Mouse (Mus musculus): ENCODE measurements at regions not wholly inside any gene's neighbourhood (a gene's known extent, or its start where the extent isn't known, plus 50 kb on each side); places are given as distances from the start of the nearest gene placed in this dataset.

GRCm38 (mm10) chrX:11883738-11884716 lies 276.1 kb downstream of the Bcor start:
- Histone ChIP-seq H3K9me3 (replicated peaks) (no peaks in the 10 kb centered on the region), H3K27me3 (ENCODE audit: low read depth, poor library complexity, severe bottlenecking) (peaks cover 92% of the 10 kb centered on the region), H3K4me3 (no peak overlapping the region), H3K36me3 (no peaks in the 10 kb centered on the region), H3K4me1 (peaks cover 11% of the 10 kb centered on the region), H3K27ac (no peak overlapping the region)
- no peak for DNase-seq (ENCODE audit: low spot score)
- 61% methylated on average over 10 of the region's 10 CpGs for WGBS

DNA sequence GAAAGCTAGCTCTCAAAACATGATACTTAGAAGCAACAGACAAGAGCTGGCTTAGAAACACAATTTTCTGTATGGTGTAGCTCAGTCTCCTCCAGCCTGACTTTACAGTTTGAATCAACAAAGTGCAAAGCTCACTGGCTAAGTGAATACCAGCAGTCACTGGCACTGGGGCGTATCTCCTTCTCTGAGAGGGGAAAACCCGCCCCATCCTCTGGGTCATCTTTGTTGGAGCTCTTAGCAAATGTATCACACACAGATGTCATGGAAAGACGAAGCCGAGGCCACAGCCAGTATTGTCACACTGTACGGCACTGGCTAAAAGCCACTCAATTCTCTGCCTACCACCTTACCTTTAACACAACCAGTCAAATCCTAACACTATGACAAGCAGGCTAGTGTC lies 267.8 kb downstream of the Bcor start:
- Histone ChIP-seq H3K36me3 (no peaks in the 10 kb centered on the region), H3K4me1 (peaks cover 28% of the 10 kb centered on the region), H3K27ac (no peak overlapping the region), H3K9me3 (replicated peaks) (no peaks in the 10 kb centered on the region), H3K4me3 (no peak overlapping the region), H3K27me3 (ENCODE audit: low read depth, poor library complexity, severe bottlenecking) (peaks cover 99% of the 10 kb centered on the region)
- DNase-seq (ENCODE audit: low spot score): no peak
- WGBS: 93% methylated on average over 5 of the region's 5 CpGs

DNA sequence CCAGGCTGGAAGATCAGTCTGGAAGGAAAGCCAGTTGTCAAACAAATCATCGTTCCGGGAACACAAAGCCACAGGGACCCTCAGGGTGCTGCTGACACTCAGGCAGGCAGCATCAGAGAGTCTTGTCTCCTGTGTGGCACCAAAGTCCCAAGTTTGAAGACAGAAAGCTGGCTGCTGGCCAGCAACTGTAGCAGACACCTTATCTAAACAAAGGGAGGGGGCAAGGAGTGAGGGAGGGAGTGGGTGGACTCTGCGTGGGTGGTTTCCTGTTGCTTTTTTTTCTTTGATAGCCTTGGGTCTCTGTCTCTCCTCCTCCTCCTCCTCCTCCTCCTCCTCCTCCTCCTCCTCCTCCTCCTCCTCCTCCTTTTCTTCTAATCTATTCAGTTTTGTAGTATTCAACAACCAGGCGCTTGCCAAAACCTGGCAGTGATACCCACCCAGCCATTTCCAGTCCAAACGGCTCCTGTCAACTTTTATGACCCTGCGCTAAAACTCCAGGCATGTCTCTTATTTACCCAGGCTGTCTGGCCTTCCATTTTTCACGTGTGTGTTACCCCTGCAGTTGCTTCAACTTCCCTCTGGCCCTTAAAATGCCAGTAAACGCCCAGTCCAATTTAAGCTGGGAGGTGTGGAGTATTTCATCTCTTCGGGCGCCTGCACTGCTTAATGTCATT lies 266.4 kb downstream of the Bcor start:
- WGBS: 27% methylated on average over 9 of the region's 10 CpGs
- DNase-seq (ENCODE audit: low spot score): no peak
- Histone ChIP-seq H3K4me3 (no peak overlapping the region), H3K27me3 (ENCODE audit: low read depth, poor library complexity, severe bottlenecking) (peaks cover 99% of the 10 kb centered on the region), H3K4me1 (peaks cover 28% of the 10 kb centered on the region), H3K9me3 (replicated peaks) (no peaks in the 10 kb centered on the region), H3K27ac (peak overlapping the region; percentile 59; the same call in 1 of the 2 replicates), H3K36me3 (no peaks in the 10 kb centered on the region)

DNA sequence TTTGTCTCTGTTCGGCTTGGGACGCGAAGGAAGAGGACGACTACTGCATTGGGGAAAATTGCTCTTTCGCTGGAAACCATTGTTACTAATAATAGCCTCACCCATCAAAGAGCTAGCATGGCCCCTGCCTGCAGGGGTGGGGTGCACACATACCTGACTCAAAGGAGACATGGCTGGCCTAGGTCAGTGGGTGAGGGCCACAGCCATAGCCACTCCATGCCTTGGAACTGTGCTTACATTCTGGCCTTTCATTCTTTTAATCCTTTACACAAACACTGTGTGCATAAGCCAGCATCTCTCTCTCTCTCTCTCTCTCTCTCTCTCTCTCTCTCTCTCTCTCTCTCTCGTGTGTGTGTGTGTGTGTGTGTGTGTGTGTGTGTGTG lies 265.9 kb downstream of the Bcor start:
- 44% methylated on average over 5 of the region's 6 CpGs for WGBS
- peaks cover 99% of the 10 kb centered on the region for H3K27me3 ChIP-seq (ENCODE audit: low read depth, poor library complexity, severe bottlenecking)
- H3K4me3 ChIP-seq: no peak overlapping the region
- no peaks in the 10 kb centered on the region for H3K36me3 ChIP-seq
- H3K27ac ChIP-seq: no peak overlapping the region
- DNase-seq (ENCODE audit: low spot score): no peak
- H3K9me3 ChIP-seq (replicated peaks): no peaks in the 10 kb centered on the region
- peaks cover 28% of the 10 kb centered on the region for H3K4me1 ChIP-seq

DNA sequence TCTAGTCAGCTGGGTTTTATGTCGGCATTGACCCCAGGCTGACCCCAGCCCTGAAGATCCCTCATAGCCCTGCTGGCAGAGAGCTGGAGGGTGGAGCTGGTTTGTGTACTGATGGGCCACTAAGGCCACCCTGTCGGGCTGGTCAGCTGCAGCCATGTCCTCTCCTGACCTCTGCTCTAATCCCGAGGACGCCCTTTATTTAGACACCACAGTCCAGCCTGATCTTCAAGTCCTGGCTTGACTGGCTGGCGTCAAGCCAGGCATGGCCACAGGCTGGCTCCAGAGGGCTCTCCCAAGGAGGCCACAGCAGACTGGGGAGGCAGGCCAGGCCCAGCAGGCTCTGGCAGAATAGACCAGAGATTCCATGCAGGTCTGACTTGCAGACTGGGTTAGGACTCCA lies 264.8 kb downstream of the Bcor start:
- no peak overlapping the region for H3K27ac ChIP-seq
- H3K4me1 ChIP-seq: peaks cover 33% of the 10 kb centered on the region
- H3K36me3 ChIP-seq: no peaks in the 10 kb centered on the region
- 23% methylated on average over 5 of the region's 5 CpGs for WGBS
- no peaks in the 10 kb centered on the region for H3K9me3 ChIP-seq (replicated peaks)
- H3K27me3 ChIP-seq (ENCODE audit: low read depth, poor library complexity, severe bottlenecking): peaks cover 99% of the 10 kb centered on the region
- DNase-seq (ENCODE audit: low spot score): no peak
- H3K4me3 ChIP-seq: no peak overlapping the region

DNA sequence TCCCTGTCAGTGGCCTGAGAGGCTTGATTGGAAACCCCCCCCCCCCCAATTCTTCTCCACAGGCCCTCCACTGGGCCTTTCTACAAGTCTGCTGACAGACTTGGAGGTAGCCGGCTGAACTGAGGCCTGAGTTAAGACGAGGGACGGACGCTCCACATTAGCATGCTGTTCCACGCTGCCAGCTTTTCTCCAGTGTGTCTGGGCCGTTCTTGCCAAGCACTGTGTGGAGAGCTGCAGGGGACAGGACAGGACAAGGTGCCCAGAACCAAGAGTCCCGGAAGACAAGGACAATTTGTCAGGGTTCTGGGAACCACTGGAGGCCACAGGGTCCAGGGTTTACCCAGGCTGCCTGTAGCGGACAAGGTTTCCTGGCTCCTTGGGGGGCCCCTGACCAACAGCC lies 261.9 kb downstream of the Bcor start:
- Histone ChIP-seq H3K4me1 (peaks cover 29% of the 10 kb centered on the region), H3K4me3 (no peak overlapping the region), H3K36me3 (no peaks in the 10 kb centered on the region), H3K27me3 (ENCODE audit: low read depth, poor library complexity, severe bottlenecking) (peaks cover 98% of the 10 kb centered on the region), H3K9me3 (replicated peaks) (no peaks in the 10 kb centered on the region), H3K27ac (no peak overlapping the region)
- WGBS: 81% methylated on average over 8 of the region's 8 CpGs
- DNase-seq (ENCODE audit: low spot score): no peak

DNA sequence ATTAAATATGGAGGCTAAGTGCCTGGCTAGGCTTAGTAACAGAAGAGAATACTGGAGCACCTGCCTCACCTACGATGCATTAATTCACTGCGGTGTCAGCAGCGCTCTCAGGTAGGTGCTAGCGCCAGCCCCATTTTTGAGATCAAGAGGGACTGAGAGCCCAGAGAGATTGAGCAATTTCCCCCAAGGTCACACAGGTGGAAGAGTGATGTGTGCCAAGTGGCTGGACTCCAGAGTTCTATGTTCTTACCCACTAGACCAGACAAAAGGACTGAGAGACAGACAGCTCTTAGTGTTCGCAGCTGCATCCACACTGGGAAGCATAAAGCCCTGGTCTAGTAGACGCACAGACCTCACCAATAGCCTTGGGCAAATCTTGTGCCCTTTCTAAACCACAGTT lies 261.1 kb downstream of the Bcor start:
- Histone ChIP-seq H3K4me3 (no peak overlapping the region), H3K27me3 (ENCODE audit: low read depth, poor library complexity, severe bottlenecking) (peaks cover 98% of the 10 kb centered on the region), H3K36me3 (no peaks in the 10 kb centered on the region), H3K4me1 (peaks cover 21% of the 10 kb centered on the region), H3K9me3 (replicated peaks) (no peaks in the 10 kb centered on the region), H3K27ac (no peak overlapping the region)
- DNase-seq (ENCODE audit: low spot score): no peak
- WGBS: 91% methylated on average over 6 of the region's 6 CpGs

DNA sequence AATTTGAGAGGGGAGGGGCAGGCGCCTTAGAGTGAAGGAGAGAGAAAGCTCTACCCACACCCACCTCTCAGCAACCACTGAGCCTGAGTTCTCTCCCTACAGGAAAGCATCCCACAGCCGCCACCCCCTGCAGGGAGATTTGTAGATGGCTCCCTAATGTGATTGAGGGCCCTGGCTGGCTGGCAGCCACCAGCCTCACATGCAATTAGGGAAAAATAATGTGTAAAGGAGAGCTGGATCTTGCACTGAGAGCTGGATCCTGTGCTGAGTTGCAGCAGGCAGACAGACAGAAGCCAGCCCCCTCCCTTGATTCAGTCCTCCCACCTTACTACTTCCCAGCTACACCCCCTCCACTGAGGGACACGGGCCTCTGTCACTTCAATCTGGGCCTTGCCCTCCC lies 260.2 kb downstream of the Bcor start:
- no peak for DNase-seq (ENCODE audit: low spot score)
- no peaks in the 10 kb centered on the region for H3K9me3 ChIP-seq (replicated peaks)
- no peaks in the 10 kb centered on the region for H3K36me3 ChIP-seq
- peaks cover 12% of the 10 kb centered on the region for H3K4me1 ChIP-seq
- peaks cover 99% of the 10 kb centered on the region for H3K27me3 ChIP-seq (ENCODE audit: low read depth, poor library complexity, severe bottlenecking)
- 47% methylated on average over 3 of the region's 3 CpGs for WGBS
- H3K4me3 ChIP-seq: no peak overlapping the region
- H3K27ac ChIP-seq: no peak overlapping the region

DNA sequence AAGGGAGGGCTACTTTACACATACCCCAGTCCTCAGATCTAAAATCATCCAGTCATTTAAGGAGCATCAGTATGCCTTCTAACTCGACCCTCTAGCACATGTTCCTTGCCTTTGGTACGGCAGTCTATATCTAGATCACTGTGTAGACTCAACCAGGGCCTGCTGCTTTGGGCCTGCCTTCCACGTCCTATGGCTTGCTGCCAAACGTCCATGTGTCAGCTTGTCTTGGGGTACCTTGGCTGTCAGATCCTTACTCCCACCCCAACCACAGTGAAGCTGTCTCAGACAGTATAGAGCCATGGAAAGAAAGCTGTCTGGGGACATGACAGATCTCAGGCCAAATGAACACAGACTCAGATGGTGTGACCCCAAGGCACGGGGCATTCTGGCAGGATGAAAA lies 258.4 kb downstream of the Bcor start:
- WGBS: 78% methylated on average over 5 of the region's 5 CpGs
- Histone ChIP-seq H3K4me3 (no peak overlapping the region), H3K36me3 (no peaks in the 10 kb centered on the region), H3K27me3 (ENCODE audit: low read depth, poor library complexity, severe bottlenecking) (peaks cover 99% of the 10 kb centered on the region), H3K27ac (no peak overlapping the region), H3K4me1 (peaks cover 5% of the 10 kb centered on the region; the same call in 1 of the 2 replicates), H3K9me3 (replicated peaks) (no peaks in the 10 kb centered on the region)
- DNase-seq (ENCODE audit: low spot score): no peak

DNA sequence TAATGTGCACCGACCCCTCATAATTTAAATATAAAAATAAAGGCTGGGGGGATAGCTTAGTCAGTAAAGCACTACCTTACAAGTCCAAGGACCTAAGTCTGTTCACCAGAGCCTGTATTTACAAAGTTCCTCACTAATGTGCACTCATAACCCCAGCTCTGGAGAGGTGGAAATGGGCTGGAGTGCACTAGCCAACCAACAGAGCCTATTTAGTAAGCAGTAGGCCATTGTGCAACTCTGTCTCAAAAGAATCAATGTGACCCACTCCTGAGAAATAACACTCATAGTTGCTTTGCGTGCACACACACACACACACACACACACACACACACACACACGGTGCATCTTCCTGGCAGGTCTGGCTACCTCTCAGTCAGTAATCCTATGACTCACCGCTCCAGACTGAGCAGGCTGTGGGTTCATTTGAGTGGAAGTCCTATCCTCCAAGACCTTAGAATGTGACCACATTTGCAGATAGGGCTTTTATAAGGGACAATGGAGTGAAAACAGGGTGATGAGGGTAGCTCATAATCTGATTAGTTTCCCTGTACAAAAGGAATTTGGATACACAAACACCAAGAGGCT lies 256.9 kb downstream of the Bcor start:
- Histone ChIP-seq H3K27ac (no peak overlapping the region), H3K4me1 (peaks cover 5% of the 10 kb centered on the region; the same call in 1 of the 2 replicates), H3K4me3 (no peak overlapping the region), H3K27me3 (ENCODE audit: low read depth, poor library complexity, severe bottlenecking) (peaks cover 99% of the 10 kb centered on the region), H3K9me3 (replicated peaks) (no peaks in the 10 kb centered on the region), H3K36me3 (no peaks in the 10 kb centered on the region)
- no peak for DNase-seq (ENCODE audit: low spot score)
- 98% methylated on average over 4 of the region's 4 CpGs for WGBS

DNA sequence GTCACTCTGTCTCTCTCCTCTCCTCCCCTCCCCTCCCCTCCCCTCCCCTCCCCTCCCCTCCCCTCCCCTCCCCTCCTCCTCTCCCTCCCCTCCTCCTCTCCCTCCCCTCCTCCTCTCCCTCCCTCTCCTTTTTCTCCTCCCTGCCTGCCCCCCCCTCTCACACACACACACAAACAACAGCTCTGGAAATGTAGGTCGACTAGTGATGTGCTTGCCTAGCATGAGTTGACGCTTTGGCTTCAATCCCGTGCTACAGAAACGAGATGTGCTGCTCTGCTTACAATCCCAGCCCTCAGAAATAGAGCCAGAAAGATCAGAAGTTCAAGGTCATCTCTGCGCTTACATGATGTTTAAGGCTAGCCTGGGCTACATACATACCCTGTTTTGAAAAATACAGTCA lies 254.9 kb downstream of the Bcor start:
- Histone ChIP-seq H3K9me3 (replicated peaks) (no peaks in the 10 kb centered on the region), H3K27ac (no peak overlapping the region), H3K36me3 (no peaks in the 10 kb centered on the region), H3K4me1 (no peaks in the 10 kb centered on the region), H3K27me3 (ENCODE audit: low read depth, poor library complexity, severe bottlenecking) (peaks cover 99% of the 10 kb centered on the region), H3K4me3 (no peak overlapping the region)
- no peak for DNase-seq (ENCODE audit: low spot score)
- WGBS: 84% methylated on average over 5 of the region's 5 CpGs

DNA sequence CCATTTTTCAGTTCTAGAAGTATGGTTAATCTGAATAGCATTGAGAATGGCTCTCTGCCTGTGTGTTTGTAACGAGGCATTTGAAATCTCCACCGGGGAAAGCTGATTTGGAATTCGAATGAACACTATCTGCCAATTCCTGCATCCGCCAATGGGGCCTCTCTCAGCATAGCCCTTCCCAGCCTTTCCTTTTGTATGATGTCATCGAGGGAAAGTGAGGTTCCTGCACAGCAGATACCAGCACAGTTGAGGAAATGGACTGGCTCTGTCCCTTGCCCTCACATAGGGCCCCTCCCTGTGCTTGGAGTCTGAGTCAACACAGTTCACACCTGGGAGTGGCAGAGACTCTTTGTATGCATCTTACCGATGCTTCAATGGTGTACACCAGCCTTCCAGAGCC lies 253.0 kb downstream of the Bcor start:
- no peaks in the 10 kb centered on the region for H3K9me3 ChIP-seq (replicated peaks)
- DNase-seq (ENCODE audit: low spot score): no peak
- no peaks in the 10 kb centered on the region for H3K36me3 ChIP-seq
- H3K27me3 ChIP-seq (ENCODE audit: low read depth, poor library complexity, severe bottlenecking): peaks cover 92% of the 10 kb centered on the region
- no peak overlapping the region for H3K4me3 ChIP-seq
- 80% methylated on average over 6 of the region's 6 CpGs for WGBS
- no peaks in the 10 kb centered on the region for H3K4me1 ChIP-seq
- H3K27ac ChIP-seq: no peak overlapping the region

- H3K27me3 ChIP-seq (ENCODE audit: low read depth, poor library complexity, severe bottlenecking): peaks cover 99% of the 10 kb centered on the region
- no peaks in the 10 kb centered on the region for H3K36me3 ChIP-seq
- DNase-seq (ENCODE audit: low spot score): no peak
- H3K4me3 ChIP-seq: no peak overlapping the region
- no peak overlapping the region for H3K27ac ChIP-seq
- no peaks in the 10 kb centered on the region for H3K9me3 ChIP-seq (replicated peaks)
- no peaks in the 10 kb centered on the region for H3K4me1 ChIP-seq
- 77% methylated on average over 10 of the region's 10 CpGs for WGBS
Observed at GRCm38 (mm10) chrX:11915984-11916383, 244.2 kb downstream of the Bcor start.

All from limb, embryonic 10.5 days (tissue).